Mouse (Mus musculus) hindbrain, postnatal 0 days (tissue): ENCODE results near the gene Dut. TPM values are rescaled to one million over a fixed set of nuclear protein-coding genes. Genes with fewer than 3 reads are reported as not detected.

Experiments
- ATAC-seq: fragments of 200-750 bp; cut with Nextera tagmentation; 2 replicates; pipeline ENCODE4 v1.8.0; 2017; ENCODE audit warnings: mild to moderate bottlenecking, moderate TSS enrichment, moderate library complexity
- DNase-seq: peaks from one replicate; pipeline ENCODE4 v3.0.0-alpha.2; 2015; ENCODE audit warnings: low spot score
- H3K27ac ChIP-seq: fragments of 300-500 bp; sonication (generic); 2 replicates; pipeline ENCODE4 v1.5.1; 2014; ENCODE audit warnings: mild to moderate bottlenecking
- H3K27me3 ChIP-seq: fragments of 300-500 bp; sonication (generic); 2 replicates; pipeline ENCODE4 v1.6.1; 2014; ENCODE audit warnings: low read length, mixed read lengths; ENCODE audit not compliant: insufficient read depth
- H3K36me3 ChIP-seq: fragments of 300-500 bp; sonication (generic); 2 replicates; pipeline ENCODE4 v1.6.1; 2014; ENCODE audit warnings: low read length, mixed read lengths; ENCODE audit not compliant: insufficient read depth
- H3K4me1 ChIP-seq: fragments of 300-500 bp; sonication (generic); 2 replicates; pipeline ENCODE4 v1.6.1; 2014; ENCODE audit warnings: antibody characterized with exemption, low read length, mixed read lengths; ENCODE audit not compliant: insufficient read depth
- H3K4me2 ChIP-seq: fragments of 300-500 bp; sonication (generic); 2 replicates; pipeline ENCODE4 v1.6.1; 2014; ENCODE audit warnings: low read depth, mild to moderate bottlenecking, low read length, moderate library complexity, mixed read lengths
- H3K4me3 ChIP-seq: fragments of 300-500 bp; sonication (generic); 2 replicates; pipeline ENCODE4 v1.5.1; 2014; ENCODE audit warnings: low read length
- H3K9ac ChIP-seq: fragments of 300-500 bp; sonication (generic); replicated peaks from 2 replicates; pipeline ENCODE4 v1.6.1; 2014; ENCODE audit warnings: mild to moderate bottlenecking, low read length, moderate library complexity, mixed read lengths
- H3K9me3 ChIP-seq: fragments of 300-500 bp; sonication (generic); 2 replicates; pipeline ENCODE4 v1.6.1; 2016; ENCODE audit warnings: low read length, mixed read lengths
- CTCF ChIP-seq: IDR thresholded peaks from 2 replicates; pipeline ENCODE4 v1.5.1; 2016; ENCODE audit warnings: antibody characterized with exemption, control low read depth, low read depth
- WGBS: fragments of 180-500 bp; shearing (Covaris S2); extraction: QIAGEN DNeasy Blood & Tissue Kit; methylation state at CpG from one replicate; pipeline ENCODE4 v1.1.7; 2014; 5-methylcytosine and 5-hydroxymethylcytosine counted together
- polyA plus RNA-seq: library from polyadenylated mRNA; unstranded; fragments of >200 nt; fragmentation: Nextera tagmentation; extraction: Ambion mirVana; gene quantifications from 2 replicates; pipeline ENCODE4 v1.2.1, GENCODE M21; 2015
- total RNA-seq: library from RNA; depleted of rRNA; stranded (reverse); fragments of >200 nt; gene quantifications from 2 replicates; pipeline ENCODE4 v1.2.3, GENCODE M21; 2014

Dut gene
- total and polyA plus RNA-seq, 2 experiments from 2014 or later, result 50.7 to 95.0 TPM

DNA sequence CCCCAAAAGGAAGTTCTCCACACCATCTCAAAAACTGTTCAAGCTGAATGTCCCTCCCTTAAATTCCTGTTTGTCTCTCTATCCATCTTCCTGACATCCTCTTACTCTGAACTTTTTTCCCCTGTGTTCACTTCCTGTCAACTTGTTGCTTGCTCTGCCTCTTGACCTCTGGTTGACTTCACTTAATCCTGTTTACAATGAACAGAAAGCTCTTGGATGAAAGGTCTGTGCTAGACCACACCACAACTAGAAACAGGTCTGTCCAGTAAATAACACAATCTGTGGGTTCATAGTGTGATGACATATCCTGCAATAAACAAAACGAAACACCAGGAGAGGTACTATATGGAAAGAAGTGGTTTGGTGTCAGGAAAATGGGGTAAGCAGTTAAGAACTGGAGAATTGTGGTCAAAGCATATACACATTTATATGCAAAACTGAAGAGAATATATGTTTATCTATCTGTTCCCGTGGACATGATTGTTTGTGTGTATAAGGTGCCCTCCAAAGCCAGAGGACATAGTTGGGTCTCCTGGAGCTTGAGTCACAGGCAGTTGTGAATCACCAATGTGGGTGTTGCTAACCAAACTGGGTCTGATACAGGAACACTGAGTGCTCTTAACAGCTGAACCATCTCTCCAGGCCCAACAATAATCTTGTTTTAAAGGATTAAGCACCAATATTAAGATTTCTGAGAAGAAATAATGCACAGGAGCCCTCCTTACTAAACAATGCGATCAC, 1.3 kb upstream of the Dut start:
- ATAC-seq (no peak), DNase-seq (no peak)
- no peak for TF ChIP-seq CTCF
- Histone ChIP-seq H3K4me2 (no peak overlapping the region), H3K27me3 (no peaks in the 10 kb centered on the region), H3K9ac (no peak overlapping the region), H3K4me3 (no peak overlapping the region), H3K36me3 (no peaks in the 10 kb centered on the region), H3K4me1 (peaks cover 9% of the 10 kb centered on the region), H3K9me3 (no peaks in the 10 kb centered on the region), H3K27ac (no peak overlapping the region)
- WGBS, result 95% methylated on average over 3 of the region's 3 CpGs

DNA sequence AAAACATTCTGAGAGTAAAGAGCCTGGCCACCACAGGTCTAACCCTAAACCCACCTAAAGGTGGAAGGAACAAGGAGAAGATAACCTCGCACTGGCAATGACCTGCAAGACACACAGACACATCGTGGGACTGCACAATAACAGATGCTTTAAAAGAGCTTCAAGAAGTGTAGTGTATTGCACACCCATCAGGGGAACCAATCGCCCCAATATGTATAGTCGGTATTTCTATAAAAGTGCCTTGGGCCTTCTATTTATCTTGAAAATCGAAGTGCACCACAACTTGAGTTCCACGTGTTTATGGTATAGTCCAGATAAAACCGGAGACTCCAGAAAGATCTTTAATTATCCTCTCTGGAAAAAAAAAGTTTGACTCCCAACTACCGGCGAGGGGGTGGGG, 321 bp upstream of the Dut start:
- H3K9ac ChIP-seq, result peak overlapping the region; percentile 56; the same call in 1 of the 2 replicates
- H3K27ac ChIP-seq, result peak overlapping the region; percentile 86; the same call in 1 of the 2 replicates
- H3K4me2 ChIP-seq, result peak overlapping the region; percentile 74
- DNase-seq, result no peak
- WGBS, result 17% methylated on average over 9 of the region's 9 CpGs
- H3K27me3 ChIP-seq, result no peaks in the 10 kb centered on the region
- H3K4me3 ChIP-seq, result peak overlapping the region; percentile 60
- H3K4me1 ChIP-seq, result peaks cover 9% of the 10 kb centered on the region
- ATAC-seq, result no peak
- TF ChIP-seq CTCF, result no peak
- H3K36me3 ChIP-seq, result no peaks in the 10 kb centered on the region
- H3K9me3 ChIP-seq, result no peaks in the 10 kb centered on the region

DNA sequence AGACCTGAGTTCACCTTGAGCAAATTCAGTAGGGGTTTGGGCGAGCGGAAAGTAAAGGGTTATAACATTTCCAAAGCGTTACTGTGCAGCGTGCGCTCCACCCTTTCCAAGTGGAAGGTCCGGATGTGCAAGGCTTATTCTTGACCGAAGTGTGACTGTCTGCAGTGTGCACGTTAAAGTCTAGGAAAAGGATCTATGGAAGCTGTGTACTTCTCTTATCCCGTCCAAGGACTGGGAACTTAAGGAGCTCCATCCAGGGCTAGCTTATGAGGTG, 909 bp downstream of the Dut start:
- H3K36me3 ChIP-seq, result no peaks in the 10 kb centered on the region
- peak overlapping the region; percentile 86 for H3K27ac ChIP-seq
- no peaks in the 10 kb centered on the region for H3K9me3 ChIP-seq
- no peak for ATAC-seq
- peak overlapping the region; percentile 74 for H3K4me2 ChIP-seq
- no peak for DNase-seq
- TF ChIP-seq CTCF, result no peak
- H3K4me1 ChIP-seq, result peaks cover 9% of the 10 kb centered on the region
- WGBS, result under 1% methylated on average over 9 of the region's 9 CpGs
- H3K27me3 ChIP-seq, result no peaks in the 10 kb centered on the region
- H3K4me3 ChIP-seq, result peak overlapping the region; percentile 60
- H3K9ac ChIP-seq, result peak overlapping the region; percentile 56

DNA sequence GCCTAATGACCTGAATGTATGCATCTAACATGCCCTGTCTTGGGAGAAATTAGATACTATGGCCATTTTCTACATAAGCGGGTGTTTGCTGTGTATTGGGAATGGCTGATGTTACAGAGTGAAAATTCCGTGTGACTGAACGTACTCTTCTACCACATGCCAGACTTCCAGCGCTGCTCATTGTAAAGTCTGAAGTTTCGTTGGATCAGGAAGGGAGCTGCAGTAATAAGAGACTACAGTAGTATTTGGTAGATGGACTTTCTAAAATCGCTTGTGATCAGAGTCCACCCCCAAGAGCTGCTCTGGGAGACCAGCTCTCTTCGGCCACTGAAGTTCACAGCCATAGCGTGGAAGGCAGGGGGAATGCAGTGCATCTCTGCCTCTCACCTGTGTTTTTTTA, 1.3 kb downstream of the Dut start:
- no peaks in the 10 kb centered on the region for H3K9me3 ChIP-seq
- H3K4me3 ChIP-seq, result peak overlapping the region; percentile 60
- peak overlapping the region; percentile 74 for H3K4me2 ChIP-seq
- no peaks in the 10 kb centered on the region for H3K27me3 ChIP-seq
- 3% methylated on average over 8 of the region's 8 CpGs for WGBS
- no peak for TF ChIP-seq CTCF
- no peaks in the 10 kb centered on the region for H3K36me3 ChIP-seq
- H3K27ac ChIP-seq, result 0 out of 2 replicates have a peak overlapping the region, but pooled peaks have one; percentile 86
- DNase-seq, result no peak
- ATAC-seq, result no peak
- H3K9ac ChIP-seq, result peak overlapping the region; percentile 56
- peaks cover 9% of the 10 kb centered on the region for H3K4me1 ChIP-seq

DNA sequence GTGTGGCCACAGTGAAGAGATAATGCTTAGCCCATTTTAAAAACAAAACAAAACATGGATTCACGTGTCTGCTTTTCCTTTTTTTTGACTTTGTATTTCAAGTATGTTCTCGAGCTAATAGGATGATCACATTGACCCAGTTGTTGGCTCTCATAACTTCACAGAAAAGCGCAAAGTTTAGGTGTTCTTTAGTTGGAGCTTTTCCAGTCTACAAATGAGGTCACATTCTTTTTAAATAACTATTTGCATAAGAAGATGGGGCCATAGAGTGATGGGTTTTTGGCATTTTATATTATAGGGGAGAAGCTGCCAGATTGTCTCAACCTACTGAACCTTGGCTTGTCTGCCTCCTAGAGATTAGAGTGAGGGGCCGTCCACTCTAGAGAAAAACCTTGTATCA, 2.3 kb downstream of the Dut start:
- Histone ChIP-seq H3K4me2 (peak overlapping the region; percentile 74; the same call in 1 of the 2 replicates), H3K9ac (no peak overlapping the region), H3K4me3 (no peak overlapping the region), H3K27me3 (no peaks in the 10 kb centered on the region), H3K36me3 (peaks cover 6% of the 10 kb centered on the region; the same call in 1 of the 2 replicates), H3K4me1 (peaks cover 9% of the 10 kb centered on the region), H3K9me3 (no peaks in the 10 kb centered on the region), H3K27ac (no peak overlapping the region)
- no peak for TF ChIP-seq CTCF
- ATAC-seq, result no peak
- 75% methylated on average over 4 of the region's 4 CpGs for WGBS
- DNase-seq, result no peak

DNA sequence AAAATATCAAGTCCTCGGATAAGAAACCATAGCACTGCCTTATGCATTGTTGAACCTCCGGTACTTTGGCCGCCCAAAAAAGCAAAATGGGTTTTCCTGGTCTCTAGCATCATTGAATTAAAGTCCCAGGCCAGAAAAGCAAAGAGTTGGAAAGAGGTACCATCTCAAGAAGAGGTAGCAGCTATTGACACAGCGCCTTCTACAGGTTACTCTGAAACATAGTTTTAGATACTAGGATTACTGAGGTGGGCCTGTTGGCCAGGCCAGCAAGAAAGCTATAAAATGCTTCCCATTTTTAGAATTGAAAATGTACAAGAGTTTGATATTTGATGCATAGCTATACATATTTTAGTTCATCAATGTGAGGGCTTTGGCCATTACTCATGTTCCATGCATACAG, 2.9 kb downstream of the Dut start:
- Histone ChIP-seq H3K27ac (no peak overlapping the region), H3K9me3 (no peaks in the 10 kb centered on the region), H3K27me3 (no peaks in the 10 kb centered on the region), H3K9ac (no peak overlapping the region), H3K36me3 (peaks cover 6% of the 10 kb centered on the region; the same call in 1 of the 2 replicates), H3K4me1 (peaks cover 9% of the 10 kb centered on the region), H3K4me3 (no peak overlapping the region), H3K4me2 (no peak overlapping the region)
- 90% methylated on average over 4 of the region's 4 CpGs for WGBS
- DNase-seq (peak; percentile 12), ATAC-seq (no peak)
- peak; percentile 30; the same call in 1 of the 2 replicates for TF ChIP-seq CTCF

DNA sequence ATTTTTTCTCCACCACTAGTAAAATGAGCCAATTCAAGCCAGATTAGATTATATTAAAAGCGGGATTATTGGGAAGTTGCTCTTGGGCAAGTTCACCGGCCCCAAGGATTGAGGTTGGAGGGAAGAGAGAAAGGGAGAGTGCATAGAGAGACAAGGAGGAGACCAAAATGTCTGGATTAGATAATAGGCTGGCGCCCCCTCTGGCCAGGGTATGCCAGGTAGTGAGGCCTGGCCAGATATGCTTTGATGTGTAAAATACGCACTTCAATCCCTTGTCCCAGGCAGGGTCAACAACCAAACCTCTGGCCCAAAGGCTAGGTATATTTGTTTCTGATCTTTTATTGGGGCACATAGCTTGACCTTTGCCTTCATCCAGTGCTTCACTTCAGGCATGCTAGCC, 4.8 kb downstream of the Dut start:
- DNase-seq, result no peak

More for the DNA sequence above, 4.8 kb downstream of the Dut start:
- TF ChIP-seq CTCF, result no peak
- H3K4me1 ChIP-seq, result peaks cover 5% of the 10 kb centered on the region
- WGBS, result 90% methylated on average over 4 of the region's 4 CpGs
- no peaks in the 10 kb centered on the region for H3K9me3 ChIP-seq
- peaks cover 9% of the 10 kb centered on the region; the same call in 1 of the 2 replicates for H3K36me3 ChIP-seq
- no peak overlapping the region for H3K4me2 ChIP-seq
- no peak for ATAC-seq
- H3K9ac ChIP-seq, result no peak overlapping the region
- no peak overlapping the region for H3K4me3 ChIP-seq
- no peaks in the 10 kb centered on the region for H3K27me3 ChIP-seq
- H3K27ac ChIP-seq, result no peak overlapping the region
